Mouse (Mus musculus) cerebellum, adult 9-10 months (tissue): ENCODE measurements around the gene Eif4g3.

ENCODE experiments used
- DNase-seq: peaks from one replicate; pipeline ENCODE4 v3.0.0; 2022

The Eif4g3 gene

GRCm38 (mm10) chr4:138168162-138168561 lies 175.3 kb downstream of the Eif4g3 start:
- no peak for DNase-seq

- no peak for DNase-seq
These were observed 176.6 kb downstream of the Eif4g3 start for GRCm38 (mm10) chr4:138169420-138169819.

- DNase-seq: no peak
These were observed 179.9 kb downstream of the Eif4g3 start for GRCm38 (mm10) chr4:138172686-138173085.

- no peak for DNase-seq
These were observed 186.6 kb downstream of the Eif4g3 start for GRCm38 (mm10) chr4:138179391-138179790.

GRCm38 (mm10) chr4:138180719-138181118 lies 187.9 kb downstream of the Eif4g3 start:
- DNase-seq: peak; percentile 53

GRCm38 (mm10) chr4:138184056-138184455 lies 191.2 kb downstream of the Eif4g3 start:
- DNase-seq: no peak

- DNase-seq: no peak
These were observed 191.8 kb downstream of the Eif4g3 start for GRCm38 (mm10) chr4:138184573-138184981.

- no peak for DNase-seq
These were observed 193.1 kb downstream of the Eif4g3 start for GRCm38 (mm10) chr4:138185961-138186360.

GRCm38 (mm10) chr4:138187995-138188394 lies 195.2 kb downstream of the Eif4g3 start:
- no peak for DNase-seq

GRCm38 (mm10) chr4:138192561-138192960 lies 199.7 kb downstream of the Eif4g3 start:
- no peak for DNase-seq

- DNase-seq: no peak
These were observed 207.9 kb downstream of the Eif4g3 start for GRCm38 (mm10) chr4:138200769-138201168.

- no peak for DNase-seq
These were observed 208.9 kb downstream of the Eif4g3 start for GRCm38 (mm10) chr4:138201696-138202095.

- no peak for DNase-seq
These were observed 217.3 kb downstream of the Eif4g3 start for GRCm38 (mm10) chr4:138210116-138210515.

GRCm38 (mm10) chr4:138213861-138214260 lies 221.0 kb downstream of the Eif4g3 start:
- DNase-seq: no peak

- DNase-seq: peak; percentile 46
These were observed 222.9 kb downstream of the Eif4g3 start for GRCm38 (mm10) chr4:138215671-138216199.

- DNase-seq: peak; percentile 80
These were observed 223.5 kb downstream of the Eif4g3 start, which contains the start of gene Hp1bp3 for GRCm38 (mm10) chr4:138216200-138216890. TSS of gene Hp1bp3 (plus strand) at chr4:138216296.

GRCm38 (mm10) chr4:138216891-138217392 lies 224.1 kb downstream of the Eif4g3 start:
- DNase-seq: peak; percentile 98

- DNase-seq: no peak
These were observed 224.6 kb downstream of the Eif4g3 start for GRCm38 (mm10) chr4:138217441-138217840.

- peak; percentile 25 for DNase-seq
These were observed 225.3 kb downstream of the Eif4g3 start for GRCm38 (mm10) chr4:138217951-138218685.

GRCm38 (mm10) chr4:138219331-138219730 lies 226.5 kb downstream of the Eif4g3 start:
- DNase-seq: peak; percentile 20

- DNase-seq: no peak
These were observed 227.9 kb downstream of the Eif4g3 start for GRCm38 (mm10) chr4:138220761-138221160.

- DNase-seq: no peak
These were observed 228.6 kb downstream of the Eif4g3 start for GRCm38 (mm10) chr4:138221406-138221805.

GRCm38 (mm10) chr4:138222396-138222795 lies 229.6 kb downstream of the Eif4g3 start:
- DNase-seq: no peak

GRCm38 (mm10) chr4:138223623-138224022 lies 230.8 kb downstream of the Eif4g3 start:
- no peak for DNase-seq
